Mouse (Mus musculus) lung, postnatal 0 days (tissue): Measurements from ENCODE around the gene Cd3eap.

ENCODE experiments used
- CTCF ChIP-seq: IDR thresholded peaks from 2 replicates; pipeline ENCODE4 v1.5.1; 2016; ENCODE audit warnings: antibody characterized with exemption, mild to moderate bottlenecking
- EP300 ChIP-seq: IDR thresholded peaks from 2 replicates; pipeline ENCODE4 v1.6.1; 2016; ENCODE audit warnings: antibody characterized with exemption, mild to moderate bottlenecking, control low read depth

DNA sequence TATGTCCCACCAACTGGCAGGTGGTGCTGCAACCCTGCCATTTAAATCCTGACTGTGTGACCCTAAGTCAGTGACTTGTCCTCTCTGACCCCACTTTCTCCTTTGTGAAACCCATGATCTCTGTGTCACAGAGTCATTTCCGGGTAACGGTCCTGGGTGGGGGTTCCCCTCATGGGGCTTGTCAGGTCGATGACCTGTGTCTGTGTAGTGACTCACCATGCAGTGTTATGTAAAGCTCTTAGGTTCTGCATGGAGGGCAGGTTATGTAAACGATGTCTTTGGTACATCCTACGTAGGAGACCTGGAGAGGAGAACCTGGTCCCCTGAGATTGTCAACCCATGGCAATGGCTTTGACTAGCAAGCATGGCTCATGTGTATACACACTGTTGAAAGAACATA, 37.8 kb downstream of the Cd3eap start:
- TF ChIP-seq CTCF (no peak), EP300 (no peak)
